Mouse (Mus musculus) midbrain, postnatal 0 days (tissue): Measurements from ENCODE around the gene Slc26a9. TPM values are rescaled to one million over a fixed set of nuclear protein-coding genes. Genes with fewer than 3 reads are reported as not detected.
A peak's percentile ranks its signal among the peaks of the same experiment; 100 is the strongest.

Source experiments
- ATAC-seq: fragments of 200-750 bp; cut with Nextera tagmentation; 2 replicates; pipeline ENCODE4 v1.8.0; 2017; ENCODE audit warnings: moderate number of reproducible peaks, mild to moderate bottlenecking, moderate TSS enrichment, moderate library complexity; ENCODE audit not compliant: low FRiP score
- DNase-seq: peaks from one replicate; pipeline ENCODE4 v3.0.0-alpha.2; 2015; ENCODE audit warnings: low spot score
- H3K27ac ChIP-seq: fragments of 300-500 bp; sonication (generic); 2 replicates; pipeline ENCODE4 v1.5.1; 2014; ENCODE audit warnings: low read depth, mild to moderate bottlenecking, low read length, mixed read lengths
- H3K27me3 ChIP-seq: fragments of 300-500 bp; sonication (generic); 2 replicates; pipeline ENCODE4 v1.6.1; 2014; ENCODE audit warnings: low read length, control low read depth, mixed read lengths; ENCODE audit not compliant: insufficient read depth
- H3K36me3 ChIP-seq: fragments of 300-500 bp; sonication (generic); 2 replicates; pipeline ENCODE4 v1.6.1; 2014; ENCODE audit warnings: low read length, control low read depth, mixed read lengths; ENCODE audit not compliant: insufficient read depth
- H3K4me1 ChIP-seq: fragments of 300-500 bp; sonication (generic); 2 replicates; pipeline ENCODE4 v1.6.1; 2014; ENCODE audit warnings: mild to moderate bottlenecking, control low read depth, antibody characterized with exemption, low read length, mixed read lengths; ENCODE audit not compliant: insufficient read depth
- H3K4me2 ChIP-seq: fragments of 300-500 bp; sonication (generic); 2 replicates; pipeline ENCODE4 v1.6.1; 2014; ENCODE audit warnings: low read depth, mild to moderate bottlenecking, low read length, mixed read lengths; ENCODE audit not compliant: poor library complexity, severe bottlenecking
- H3K4me3 ChIP-seq: fragments of 300-500 bp; sonication (generic); 2 replicates; pipeline ENCODE4 v1.5.1; 2014; ENCODE audit warnings: low read depth, mild to moderate bottlenecking, low read length, moderate library complexity
- H3K9ac ChIP-seq: fragments of 300-500 bp; sonication (generic); replicated peaks from 2 replicates; pipeline ENCODE4 v1.6.1; 2014; ENCODE audit warnings: mild to moderate bottlenecking, low read length, moderate library complexity, mixed read lengths; ENCODE audit not compliant: poor library complexity, severe bottlenecking
- H3K9me3 ChIP-seq: fragments of 300-500 bp; sonication (generic); 2 replicates; pipeline ENCODE4 v1.6.1; 2016; ENCODE audit warnings: low read length, control low read depth
- CTCF ChIP-seq: IDR thresholded peaks from 2 replicates; pipeline ENCODE4 v1.5.1; 2016; ENCODE audit warnings: antibody characterized with exemption, mild to moderate bottlenecking
- WGBS: fragments of 180-500 bp; shearing (Covaris S2); extraction: QIAGEN DNeasy Blood & Tissue Kit; methylation state at CpG from one replicate; pipeline ENCODE4 v1.1.7; 2014; 5-methylcytosine and 5-hydroxymethylcytosine counted together
- polyA plus RNA-seq: library from polyadenylated mRNA; unstranded; fragments of >200 nt; fragmentation: Nextera tagmentation; extraction: Ambion mirVana; gene quantifications from 2 replicates; pipeline ENCODE4 v1.2.1, GENCODE M21; 2015
- total RNA-seq: library from RNA; depleted of rRNA; stranded (reverse); fragments of >200 nt; gene quantifications from 2 replicates; pipeline ENCODE4 v1.2.3, GENCODE M21; 2014

Gene Slc26a9
- total and polyA plus RNA-seq, 2 experiments from 2014 or later = 0.14 to 0.44 TPM

GRCm38 (mm10) chr1:131730639-131731437 is 13.0 kb upstream of the Slc26a9 start:
- no peaks in the 10 kb centered on the region for H3K27me3 ChIP-seq
- no peak overlapping the region for H3K4me3 ChIP-seq
- ATAC-seq (no peak), DNase-seq (no peak)
- H3K9ac ChIP-seq = no peak overlapping the region
- H3K9me3 ChIP-seq = no peaks in the 10 kb centered on the region
- no peak overlapping the region for H3K27ac ChIP-seq
- no peak overlapping the region for H3K4me2 ChIP-seq
- no peaks in the 10 kb centered on the region for H3K4me1 ChIP-seq
- H3K36me3 ChIP-seq = no peaks in the 10 kb centered on the region
- no peak for TF ChIP-seq CTCF
- WGBS = 82% methylated on average over 12 of the region's 12 CpGs

- no peak for TF ChIP-seq CTCF
- Histone ChIP-seq H3K4me3 (no peak overlapping the region), H3K27ac (no peak overlapping the region), H3K36me3 (no peaks in the 10 kb centered on the region), H3K4me1 (no peaks in the 10 kb centered on the region), H3K27me3 (no peaks in the 10 kb centered on the region), H3K4me2 (no peak overlapping the region), H3K9me3 (no peaks in the 10 kb centered on the region), H3K9ac (no peak overlapping the region)
- DNase-seq (no peak), ATAC-seq (no peak)
- 42% methylated on average over 13 of the region's 13 CpGs for WGBS
These were observed 10.2 kb upstream of the Slc26a9 start for GRCm38 (mm10) chr1:131733474-131734180.

- Histone ChIP-seq H3K9me3 (no peaks in the 10 kb centered on the region), H3K27ac (no peak overlapping the region), H3K4me1 (no peaks in the 10 kb centered on the region), H3K4me3 (no peak overlapping the region), H3K27me3 (no peaks in the 10 kb centered on the region), H3K36me3 (no peaks in the 10 kb centered on the region), H3K4me2 (no peak overlapping the region), H3K9ac (no peak overlapping the region)
- ATAC-seq = no peak
- no peak for DNase-seq
- no peak for TF ChIP-seq CTCF
- WGBS = 94% methylated on average over 6 of the region's 6 CpGs
These were observed 9.1 kb upstream of the Slc26a9 start for GRCm38 (mm10) chr1:131734657-131735273.

- no peak for TF ChIP-seq CTCF
- 93% methylated on average over 9 of the region's 9 CpGs for WGBS
These were observed 7.3 kb upstream of the Slc26a9 start for GRCm38 (mm10) chr1:131736494-131736893.

GRCm38 (mm10) chr1:131737269-131737668 is 6.6 kb upstream of the Slc26a9 start:
- no peak overlapping the region for H3K4me2 ChIP-seq
- H3K4me1 ChIP-seq = no peaks in the 10 kb centered on the region
- DNase-seq = peak; percentile 88
- no peak overlapping the region for H3K4me3 ChIP-seq
- WGBS = 58% methylated on average over 5 of the region's 5 CpGs
- no peaks in the 10 kb centered on the region for H3K27me3 ChIP-seq
- H3K9ac ChIP-seq = no peak overlapping the region
- no peaks in the 10 kb centered on the region for H3K36me3 ChIP-seq
- ATAC-seq = peak; percentile 38; the same call in 1 of the 2 replicates
- no peak for TF ChIP-seq CTCF
- no peaks in the 10 kb centered on the region for H3K9me3 ChIP-seq
- no peak overlapping the region for H3K27ac ChIP-seq

More at GRCm38 (mm10) chr1:131736494-131736893, 7.3 kb upstream of the Slc26a9 start:
- Histone ChIP-seq H3K9me3 (no peaks in the 10 kb centered on the region), H3K4me3 (no peak overlapping the region), H3K27ac (no peak overlapping the region), H3K4me1 (no peaks in the 10 kb centered on the region), H3K36me3 (no peaks in the 10 kb centered on the region), H3K27me3 (no peaks in the 10 kb centered on the region), H3K9ac (no peak overlapping the region), H3K4me2 (no peak overlapping the region)
- no peak for ATAC-seq
- no peak for DNase-seq
